Mouse (Mus musculus): ENCODE results near the gene Mcts1. TPM values are rescaled to one million over a fixed set of nuclear protein-coding genes. Genes with fewer than 3 reads are reported as not detected.

Gene Mcts1
- total RNA-seq (2021): 10 to 100 TPM; 64.8 to 70.4 TPM
- long read RNA-seq, experiment 1, transcript Mcts1-201 (6 exons, 783 nt): major isoform, 20 of 39 reads
- long read RNA-seq, experiment 1, partial matches to known transcripts: 9 of 39 reads
- long read RNA-seq, experiment 1, other reads (novel, unspliced or antisense): 8 of 39 reads
- long read RNA-seq, experiment 2, transcript Mcts1-201 (6 exons, 783 nt): major isoform, 7 of 14 reads
- long read RNA-seq, experiment 2, partial matches to known transcripts: 1 of 14 reads
- long read RNA-seq, experiment 2, other reads (novel, unspliced or antisense): 5 of 14 reads

GRCm38 (mm10) chrX:38600177-38600994 is at the start of gene Mcts1:
Mcts1 (plus strand) TSS chrX:38600578.
- Histone ChIP-seq H3K27ac (peak within 1 kb of the TSS; percentile 86), H3K4me3 (peak within 1 kb of the TSS; percentile 53)
- no peak for TF ChIP-seq CTCF (IDR thresholded peaks at IDR 0.05)
- intact Hi-C loops (cut with DNase I): loop anchor here (1.0 kb wide), 2 partner anchors 34 to 36 kb away; no protein-coding TSS in a partner anchor
- DNase-seq (ENCODE audit: extremely low spot score in 1 of 2, low spot score in 2 of 2): peak; percentile 60 to 68

- no peak for DNase-seq (ENCODE audit: extremely low spot score in 1 of 2, low spot score in 2 of 2)
- Histone ChIP-seq H3K27ac (no peak overlapping the region), H3K4me3 (no peak overlapping the region)
- no peak for TF ChIP-seq CTCF (IDR thresholded peaks at IDR 0.05)
- intact Hi-C loops (cut with DNase I): no loop called here
These were observed 47.1 kb upstream of the Mcts1 start for GRCm38 (mm10) chrX:38553255-38553654.

GRCm38 (mm10) chrX:38563941-38564541 is 36.3 kb upstream of the Mcts1 start:
- no peak for TF ChIP-seq CTCF (IDR thresholded peaks at IDR 0.05)
- Histone ChIP-seq H3K27ac (peak overlapping the region; percentile 91), H3K4me3 (peak overlapping the region; percentile 68)
- intact Hi-C loops (cut with DNase I): loop anchor here (1.0 to 2.0 kb wide), 2 partner anchors 36 to 71 kb away; partner anchors contain the start of genes C1galt1c1 and Mcts1
- peak; percentile 12 for DNase-seq (ENCODE audit: extremely low spot score in 1 of 2, low spot score in 2 of 2)

GRCm38 (mm10) chrX:38564542-38565175 is 35.7 kb upstream of the Mcts1 start:
- peak; percentile 85 to 87 for DNase-seq (ENCODE audit: extremely low spot score in 1 of 2, low spot score in 2 of 2)
- Histone ChIP-seq H3K4me3 (peak overlapping the region; percentile 68), H3K27ac (peak overlapping the region; percentile 91)
- intact Hi-C loops (cut with DNase I): loop anchor here (1.0 to 2.0 kb wide), 2 partner anchors 36 to 70 kb away; partner anchors contain the start of genes C1galt1c1 and Mcts1
- no peak for TF ChIP-seq CTCF (IDR thresholded peaks at IDR 0.05)

- no peak for DNase-seq (ENCODE audit: extremely low spot score in 1 of 2, low spot score in 2 of 2)
- intact Hi-C loops (cut with DNase I): loop anchor here (2.0 kb wide), 1 partner anchor 70 kb away; the partner anchor contains the start of gene C1galt1c1
- TF ChIP-seq CTCF (IDR thresholded peaks at IDR 0.05): no peak
- H3K4me3 ChIP-seq: peak overlapping the region; percentile 68
- peak overlapping the region; percentile 25; the same call in 1 of the 2 replicates for H3K27ac ChIP-seq
These were observed 35.2 kb upstream of the Mcts1 start for GRCm38 (mm10) chrX:38565176-38565542.

- no peak overlapping the region for H3K27ac ChIP-seq
- intact Hi-C loops (cut with DNase I): no loop called here
- no peak for TF ChIP-seq CTCF (IDR thresholded peaks at IDR 0.05)
- DNase-seq (ENCODE audit: extremely low spot score in 1 of 2, low spot score in 2 of 2): no peak
- no peak overlapping the region for H3K4me3 ChIP-seq
These were observed 33.7 kb upstream of the Mcts1 start for GRCm38 (mm10) chrX:38566521-38567205.

- Histone ChIP-seq H3K27ac (no peak within 1 kb of the TSS), H3K4me3 (no peak within 1 kb of the TSS)
- TF ChIP-seq CTCF (IDR thresholded peaks at IDR 0.05): no peak
- DNase-seq (ENCODE audit: extremely low spot score in 1 of 2, low spot score in 2 of 2): no peak
- intact Hi-C loops (cut with DNase I): no loop called here
These were observed 24.3 kb upstream of the Mcts1 start, which contains the start of gene Cul4b for GRCm38 (mm10) chrX:38576078-38576477. Cul4b (minus strand) TSS chrX:38576196.

GRCm38 (mm10) chrX:38581140-38581539 is 19.2 kb upstream of the Mcts1 start:
- Histone ChIP-seq H3K27ac (no peak overlapping the region), H3K4me3 (no peak overlapping the region)
- intact Hi-C loops (cut with DNase I): no loop called here
- no peak for TF ChIP-seq CTCF (IDR thresholded peaks at IDR 0.05)
- no peak for DNase-seq (ENCODE audit: extremely low spot score in 1 of 2, low spot score in 2 of 2)

GRCm38 (mm10) chrX:38583261-38583660 is 17.1 kb upstream of the Mcts1 start:
- Histone ChIP-seq H3K4me3 (no peak overlapping the region), H3K27ac (no peak overlapping the region)
- no peak for DNase-seq (ENCODE audit: extremely low spot score in 1 of 2, low spot score in 2 of 2)
- no peak for TF ChIP-seq CTCF (IDR thresholded peaks at IDR 0.05)
- intact Hi-C loops (cut with DNase I): no loop called here

- intact Hi-C loops (cut with DNase I): no loop called here
- Histone ChIP-seq H3K27ac (no peak overlapping the region), H3K4me3 (no peak overlapping the region)
- TF ChIP-seq CTCF (IDR thresholded peaks at IDR 0.05): no peak
- DNase-seq (ENCODE audit: extremely low spot score in 1 of 2, low spot score in 2 of 2): no peak
These were observed 10.6 kb upstream of the Mcts1 start for GRCm38 (mm10) chrX:38589827-38590226.

GRCm38 (mm10) chrX:38591749-38592148 is 8.6 kb upstream of the Mcts1 start:
- H3K4me3 ChIP-seq: no peak overlapping the region
- intact Hi-C loops (cut with DNase I): no loop called here
- TF ChIP-seq CTCF (IDR thresholded peaks at IDR 0.05): no peak
- DNase-seq (ENCODE audit: extremely low spot score in 1 of 2, low spot score in 2 of 2): no peak
- H3K27ac ChIP-seq: no peak overlapping the region

Data from left cerebral cortex, adult 2 months (tissue).